Mouse (Mus musculus): ENCODE measurements around the gene Tm7sf2.
A peak's percentile ranks its signal among the peaks of the same experiment; 100 is the strongest.

Gene Tm7sf2

DNA sequence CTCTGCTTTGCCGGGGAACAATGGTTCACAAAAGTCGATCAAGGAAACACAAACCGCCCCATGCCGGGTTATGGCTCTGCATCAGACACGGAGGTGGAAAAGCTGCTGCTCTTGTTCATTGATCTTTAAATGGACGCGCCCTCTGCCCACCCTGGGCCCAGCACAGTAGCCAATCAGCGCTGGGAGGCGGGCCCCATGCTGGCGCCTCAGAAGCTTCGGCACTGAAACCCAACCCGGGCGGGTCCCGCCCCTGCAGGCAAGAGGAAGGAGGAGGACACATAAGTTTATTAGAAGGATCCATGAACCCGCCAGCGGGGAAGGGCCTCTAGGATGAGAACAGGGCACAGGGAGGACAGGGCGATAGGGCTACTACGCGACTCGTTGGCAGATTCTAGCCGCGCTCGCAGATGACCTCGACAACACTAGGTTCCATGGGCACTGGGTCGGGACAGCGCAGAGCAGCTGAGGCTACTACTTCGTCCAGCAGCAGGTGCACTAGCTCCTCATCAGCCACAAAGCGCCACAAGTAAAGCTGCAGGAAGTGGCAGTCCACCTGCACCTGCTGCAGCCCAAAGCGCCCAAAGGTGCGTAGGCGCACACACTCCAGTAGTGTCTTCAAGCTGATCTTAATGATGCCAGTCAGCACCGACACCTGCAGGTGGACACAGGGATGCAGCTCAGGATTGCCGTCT is at the start of gene Tm7sf2:
TSS of gene Tm7sf2 (minus strand) at position 650 of the 692 bp plus-strand sequence.
- DNase-seq (ENCODE audit: low spot score in 2 of 2) = peak; percentile 90 to 93

DNA sequence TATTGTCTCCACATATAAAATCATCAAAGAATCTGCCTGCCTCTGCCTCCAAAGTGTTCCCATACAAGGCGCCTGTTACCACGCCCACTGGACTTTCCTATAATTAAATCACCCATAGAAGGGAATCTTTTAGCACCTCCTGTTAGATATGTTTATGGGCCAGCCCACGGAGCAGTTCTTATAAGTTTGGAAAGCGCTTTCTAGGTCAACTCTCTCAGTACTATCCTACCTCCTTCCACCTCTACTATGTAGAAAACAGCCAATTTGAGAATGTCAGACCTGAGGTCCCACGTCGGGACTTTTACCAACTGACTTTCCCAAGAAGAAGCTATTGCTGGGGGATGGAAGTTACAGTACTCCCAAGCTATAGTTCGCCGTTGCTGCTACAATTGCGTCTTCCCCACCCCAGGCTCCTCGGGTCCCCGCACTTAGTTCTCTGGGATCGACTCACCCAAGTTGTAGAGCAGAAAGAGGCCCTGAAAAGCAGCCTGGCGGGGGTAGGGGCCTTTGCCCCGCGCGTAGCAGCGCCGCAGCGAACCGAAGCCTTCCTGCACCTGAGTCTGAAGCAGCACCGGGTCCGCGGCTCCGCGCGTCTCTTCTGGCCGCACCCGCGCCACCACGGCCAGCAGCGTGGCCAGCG is 49.3 kb upstream of the Tm7sf2 start:
- no peak for DNase-seq (ENCODE audit: low spot score in 2 of 2)

DNA sequence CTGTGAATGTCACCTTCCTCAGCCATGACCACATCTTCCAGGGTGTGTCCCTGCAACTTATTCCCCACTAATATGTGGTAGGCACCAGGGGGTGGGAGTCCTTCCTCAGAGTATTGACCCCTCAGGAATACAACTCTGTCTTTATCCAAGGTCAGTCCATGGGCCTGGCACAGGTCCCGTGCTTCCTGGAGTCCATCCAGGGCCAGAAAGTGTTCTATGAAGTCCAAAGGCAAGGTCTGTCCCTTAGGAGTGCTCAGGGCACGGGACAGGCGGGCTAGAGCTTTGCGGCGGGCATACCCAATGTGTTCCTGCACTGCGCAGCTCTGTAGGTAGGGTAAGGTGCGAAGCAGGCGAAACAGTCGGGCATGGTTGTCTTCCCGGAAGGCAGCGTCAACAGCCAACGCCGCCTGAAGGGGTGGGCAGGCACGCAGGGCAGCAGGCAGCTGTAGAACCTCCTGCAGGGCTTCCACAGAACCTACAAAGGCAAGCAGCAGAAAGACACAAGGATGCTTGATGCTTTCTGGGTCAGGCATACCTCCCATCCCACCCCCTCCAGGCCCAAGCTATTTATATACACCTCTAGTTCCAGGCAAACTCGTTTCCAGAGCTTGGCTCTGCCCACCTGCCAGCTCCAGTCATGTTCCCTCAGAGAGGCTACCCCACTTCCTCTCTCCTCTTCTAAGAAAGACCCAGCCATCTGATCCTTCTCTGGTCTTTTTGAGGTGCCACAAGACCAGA is 48.1 kb upstream of the Tm7sf2 start:
- DNase-seq (ENCODE audit: low spot score in 2 of 2) = no peak

DNA sequence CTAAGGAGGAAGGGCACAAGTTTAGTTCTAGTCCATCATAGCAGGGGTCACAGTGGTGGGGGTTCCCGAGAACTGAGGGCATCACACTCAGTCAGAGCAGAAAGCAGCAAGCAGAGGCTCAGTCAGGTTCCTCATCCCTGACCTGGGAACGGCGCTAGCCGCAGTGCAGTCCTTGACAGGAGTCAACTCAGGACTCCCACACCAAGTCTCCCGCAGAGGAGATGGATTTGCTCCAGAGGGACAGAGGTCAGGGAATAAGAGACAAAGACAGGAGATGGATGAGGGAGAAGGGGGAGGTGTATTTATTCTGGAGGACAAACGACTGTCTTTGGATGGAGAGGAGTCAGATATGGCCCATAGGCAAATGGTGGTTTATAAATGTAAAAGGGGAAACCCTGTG is 44.9 kb upstream of the Tm7sf2 start:
- no peak for DNase-seq (ENCODE audit: low spot score in 2 of 2)

DNA sequence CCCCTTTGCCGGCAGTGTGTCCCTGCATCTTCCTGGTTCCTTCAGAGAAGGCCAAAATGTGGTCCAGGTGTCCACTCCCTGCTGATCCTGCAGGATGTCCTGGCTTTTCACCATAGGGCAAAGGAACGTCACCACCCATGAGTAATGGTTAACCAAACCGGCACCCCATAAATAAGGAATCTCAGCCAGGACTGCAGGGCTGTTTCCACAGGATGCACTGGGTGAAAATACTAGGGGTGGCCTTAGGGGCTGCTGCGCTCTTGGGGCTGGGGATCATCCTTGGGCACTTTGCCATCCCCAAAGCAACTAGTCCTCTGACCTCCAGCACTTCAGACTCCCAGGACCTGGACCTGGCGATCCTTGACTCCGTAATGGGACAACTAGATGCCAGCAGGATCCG is 37.4 kb upstream of the Tm7sf2 start, which contains the start of gene Naaladl1:
TSS of gene Naaladl1 (plus strand) at position 197 of the 400 bp plus-strand sequence.
- DNase-seq (ENCODE audit: low spot score in 2 of 2) = peak in 1 of 2 experiments; percentile 57

DNA sequence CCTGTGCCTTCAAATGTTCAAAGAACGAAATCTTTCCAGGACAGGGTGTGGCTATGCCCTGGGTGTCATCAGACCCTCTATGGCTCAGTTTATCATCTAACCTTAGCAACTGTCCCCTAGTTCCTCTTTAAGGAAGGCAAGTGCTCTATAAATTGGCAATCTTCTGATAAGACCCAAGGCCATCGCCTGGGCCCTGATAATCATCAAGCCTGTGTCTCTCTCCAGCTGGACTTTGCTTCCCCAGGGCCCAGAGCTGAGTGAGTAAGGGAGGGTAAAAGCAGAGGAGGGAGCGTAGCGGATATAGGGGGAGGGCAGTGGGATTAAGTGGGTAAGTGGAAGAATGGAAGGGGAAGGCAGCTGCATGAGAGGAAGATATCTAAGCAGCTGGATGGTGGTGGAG is 36.3 kb upstream of the Tm7sf2 start:
- DNase-seq (ENCODE audit: low spot score in 2 of 2) = no peak

DNA sequence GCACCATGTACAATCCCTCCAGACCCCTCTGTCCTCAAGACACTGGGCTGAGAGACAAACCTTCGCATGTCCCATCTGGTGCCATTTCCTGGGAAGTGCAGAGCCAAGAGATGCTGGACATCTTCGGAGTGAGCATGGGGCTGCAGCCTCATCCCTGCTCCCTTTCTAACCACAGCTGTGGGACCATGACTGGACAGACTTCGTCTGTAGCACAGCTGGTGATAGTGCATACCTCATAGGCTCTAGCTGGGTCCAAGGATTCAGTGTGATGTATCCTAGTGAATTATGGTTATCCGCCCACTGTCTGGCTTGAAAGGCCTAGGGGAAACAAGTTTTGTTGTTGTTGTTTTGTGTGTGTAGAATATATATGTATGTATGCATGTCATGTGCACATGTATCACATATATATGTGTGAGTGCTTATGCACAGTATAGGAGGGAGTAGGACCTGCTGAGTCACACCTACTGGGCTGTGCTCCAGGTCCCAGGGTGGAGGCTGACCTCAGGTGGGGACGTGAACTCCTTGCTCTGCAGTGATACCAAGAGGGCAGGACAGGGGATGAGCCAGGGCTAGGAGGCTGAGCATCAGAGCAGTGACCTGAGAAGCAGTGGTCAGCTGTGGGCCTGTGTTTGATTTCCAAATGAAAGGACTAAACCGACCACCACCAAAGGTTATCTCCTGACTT is 34.1 kb upstream of the Tm7sf2 start:
- DNase-seq (ENCODE audit: low spot score in 2 of 2) = peak; percentile 82 to 86

DNA sequence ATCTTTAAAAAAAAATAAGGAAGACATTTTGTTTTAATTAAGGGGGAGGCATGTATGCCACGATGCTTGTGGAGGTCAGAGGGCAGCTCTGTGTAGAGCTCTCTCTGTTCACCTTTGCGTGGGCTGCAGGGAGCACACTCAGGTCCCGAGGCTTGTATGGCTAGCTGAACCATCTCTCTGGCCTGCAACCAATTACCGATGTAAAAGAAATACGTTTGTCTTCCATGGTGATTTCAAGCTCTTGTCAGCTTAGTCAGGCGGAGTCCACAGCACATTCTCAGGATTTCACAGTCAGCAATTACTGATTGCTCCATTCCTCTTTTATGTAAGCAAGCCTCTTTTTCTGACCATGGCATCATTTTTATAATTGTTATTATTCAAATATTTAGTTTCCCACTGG is 33.0 kb upstream of the Tm7sf2 start:
- DNase-seq (ENCODE audit: low spot score in 2 of 2) = no peak

DNA sequence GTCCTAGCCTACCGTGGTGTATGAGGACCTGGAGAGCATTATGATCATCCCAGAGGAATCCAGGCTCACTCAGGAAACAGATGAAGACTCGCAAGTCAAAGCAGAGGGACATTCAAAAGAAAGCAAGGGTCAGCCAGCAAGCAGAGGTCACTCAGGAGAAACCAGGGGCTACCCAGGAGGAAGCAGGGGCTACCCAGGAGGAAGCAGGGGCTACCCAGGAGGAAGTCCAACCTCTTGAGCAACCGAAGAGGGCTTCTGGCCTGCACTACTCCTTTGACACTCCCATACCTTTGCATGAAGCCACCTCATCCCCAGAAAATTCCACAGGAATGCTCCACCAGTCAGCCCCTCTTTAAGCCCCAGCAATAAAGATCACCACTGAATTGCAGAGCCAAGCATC is 29.7 kb upstream of the Tm7sf2 start:
- no peak for DNase-seq (ENCODE audit: low spot score in 2 of 2)

DNA sequence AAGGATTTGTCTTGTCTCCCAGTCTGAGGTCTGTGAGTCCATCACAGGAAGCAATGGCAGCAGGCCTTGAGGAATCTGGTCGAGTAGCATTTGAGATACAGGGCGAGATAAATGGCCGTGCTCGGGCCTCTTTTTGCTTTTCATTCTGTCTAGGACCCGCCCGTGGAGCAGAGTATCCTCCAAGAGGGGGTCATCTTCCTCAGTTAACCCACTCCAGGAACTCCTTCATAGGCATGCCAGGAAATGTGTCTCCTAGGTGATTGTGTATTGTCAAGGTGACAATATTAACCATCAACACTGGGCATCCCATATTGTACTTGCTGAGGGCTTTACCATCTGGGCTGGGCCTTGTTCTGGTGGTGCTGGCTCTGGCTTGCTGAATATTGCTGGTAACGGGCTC is 25.9 kb upstream of the Tm7sf2 start, which contains the start of gene AC131692.1:
TSS of gene AC131692.1 (plus strand) at position 301 of the 400 bp plus-strand sequence.
- no peak for DNase-seq (ENCODE audit: low spot score in 2 of 2)

DNA sequence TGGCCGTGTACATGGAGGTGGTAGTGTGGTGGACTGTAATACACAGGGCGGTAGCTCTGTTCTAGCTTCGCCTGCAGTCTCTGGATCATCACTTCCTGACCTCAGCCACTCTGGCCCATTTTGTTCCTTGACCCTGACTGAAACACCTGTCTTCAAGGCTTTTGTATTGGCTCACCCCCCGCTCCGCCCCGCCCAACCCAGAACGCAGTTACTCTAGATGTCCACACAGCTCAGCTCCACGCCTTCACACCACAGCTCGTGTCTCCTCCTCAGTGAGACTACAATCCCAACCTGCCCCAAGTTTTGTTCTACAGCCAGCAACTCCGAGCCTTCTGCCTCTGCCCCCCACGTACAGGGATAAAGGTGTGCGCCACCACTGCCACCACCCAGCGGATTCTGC is 20.7 kb upstream of the Tm7sf2 start:
- DNase-seq (ENCODE audit: low spot score in 2 of 2) = no peak

DNA sequence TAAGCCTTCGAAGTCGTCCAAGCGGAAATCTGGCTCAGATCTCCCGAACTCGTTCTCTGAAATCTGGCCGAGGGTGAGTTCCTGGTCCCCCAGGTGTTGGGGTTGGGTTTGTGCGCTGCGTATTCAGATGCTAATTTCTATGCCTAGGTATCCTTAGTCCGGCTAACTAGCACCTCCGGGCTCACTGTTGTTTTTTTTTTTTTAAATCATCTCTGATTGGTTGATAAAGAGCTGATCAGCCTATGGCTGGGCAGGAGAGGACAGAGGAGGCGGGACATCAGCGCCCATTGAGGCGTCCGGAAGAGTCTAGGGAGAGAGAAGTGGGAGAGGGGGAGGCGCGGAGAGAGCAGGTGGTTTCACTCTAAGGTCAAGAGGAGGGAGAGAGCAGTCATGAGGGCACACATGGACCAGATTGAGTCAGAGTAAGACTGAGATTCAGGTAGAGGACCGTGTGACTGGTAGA is 17.3 kb upstream of the Tm7sf2 start:
- peak; percentile 75 to 83 for DNase-seq (ENCODE audit: low spot score in 2 of 2)

DNA sequence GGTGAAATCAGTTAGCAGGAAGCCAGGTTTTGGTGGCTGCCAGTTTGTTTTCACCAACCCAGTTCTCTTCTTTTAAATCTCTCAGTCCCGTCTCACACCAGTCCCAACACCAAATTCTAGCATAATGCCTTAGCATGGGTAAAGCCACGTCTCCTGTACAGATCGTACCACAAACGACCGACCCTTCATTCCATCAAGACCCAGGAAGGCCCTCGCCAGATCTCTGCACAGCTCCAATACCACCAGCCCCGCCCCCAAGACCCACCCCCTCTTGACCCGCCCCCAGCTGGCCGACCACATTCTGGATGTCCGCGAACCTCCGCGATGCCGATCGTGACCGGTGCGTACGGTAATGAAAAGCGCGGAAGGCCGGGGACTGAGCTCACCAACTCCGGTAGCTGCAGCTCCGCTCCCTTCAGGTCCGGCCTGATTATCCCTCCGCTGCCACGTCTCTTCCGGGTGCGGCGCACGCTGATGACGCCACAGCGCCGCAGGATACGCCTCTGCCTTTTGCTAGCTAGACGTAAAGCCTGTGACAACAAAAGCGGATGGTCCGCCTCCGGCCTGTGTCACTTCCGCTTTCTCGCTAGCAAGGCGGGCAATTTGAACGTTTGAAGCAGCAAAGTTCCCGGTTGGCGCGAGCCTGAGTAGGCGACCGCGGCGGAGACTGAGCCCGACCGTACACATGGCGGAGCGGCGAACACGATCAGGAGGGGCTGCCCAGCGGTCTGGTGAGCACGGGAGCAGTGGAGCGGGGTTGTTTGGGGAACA is 16.5 kb upstream of the Tm7sf2 start, which contains the start of the genes Zfpl1 and Cdca5:
TSS of gene Zfpl1 (minus strand) at position 479 of the 771 bp plus-strand sequence.
TSS of gene Cdca5 (plus strand) at position 506 of the 771 bp plus-strand sequence.
- peak; percentile 95 to 97 for DNase-seq (ENCODE audit: low spot score in 2 of 2)

DNA sequence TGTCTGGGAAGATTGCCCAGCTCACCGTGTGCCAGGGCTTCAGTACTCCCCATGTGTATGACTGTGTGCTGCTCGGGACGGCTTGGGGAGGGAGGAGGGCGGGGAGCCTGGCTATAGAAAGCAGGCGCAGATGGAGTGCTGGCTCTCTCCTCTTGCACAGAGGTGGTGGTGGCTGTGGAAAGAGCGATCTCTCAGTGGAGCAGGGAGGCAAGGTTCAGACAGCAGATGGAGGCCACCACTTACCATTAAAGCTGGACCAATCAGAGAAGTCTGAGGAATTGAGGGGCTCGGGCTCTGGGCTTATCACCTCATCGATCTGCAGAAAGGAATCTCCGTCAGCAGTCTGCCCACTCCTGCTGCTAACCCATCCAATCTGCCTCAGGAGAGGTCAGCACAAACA is 14.0 kb upstream of the Tm7sf2 start, which contains the start of gene Gm28374:
TSS of gene Gm28374 (minus strand) at position 101 of the 400 bp plus-strand sequence.
- no peak for DNase-seq (ENCODE audit: low spot score in 2 of 2)

DNA sequence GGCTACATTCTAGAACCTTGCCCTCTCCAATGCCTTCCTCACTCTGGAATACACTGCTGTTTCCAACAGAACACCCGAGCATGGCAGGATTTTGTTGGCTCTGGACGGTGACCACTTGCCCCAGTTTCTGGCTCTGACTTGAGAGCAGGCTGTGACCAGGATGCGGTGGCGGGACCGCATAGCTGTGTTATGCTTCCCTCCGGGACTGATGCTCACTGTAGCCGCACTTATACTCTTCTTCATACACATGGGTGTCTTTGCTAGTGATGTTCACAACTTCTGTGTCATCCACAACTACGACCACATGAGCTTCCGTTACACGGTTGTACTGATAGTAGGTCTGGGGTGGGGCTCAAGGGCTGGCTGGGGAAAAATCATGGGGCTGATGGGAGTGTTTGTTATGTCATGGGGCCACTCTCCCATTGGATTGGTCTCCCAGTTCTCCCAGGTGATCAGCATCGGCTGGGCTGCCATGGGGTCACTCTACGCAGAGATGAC is 11.9 kb upstream of the Tm7sf2 start, which contains the start of gene Tmem262:
TSS of gene Tmem262 (plus strand) at position 51 of the 498 bp plus-strand sequence.
- no peak for DNase-seq (ENCODE audit: low spot score in 2 of 2)

DNA sequence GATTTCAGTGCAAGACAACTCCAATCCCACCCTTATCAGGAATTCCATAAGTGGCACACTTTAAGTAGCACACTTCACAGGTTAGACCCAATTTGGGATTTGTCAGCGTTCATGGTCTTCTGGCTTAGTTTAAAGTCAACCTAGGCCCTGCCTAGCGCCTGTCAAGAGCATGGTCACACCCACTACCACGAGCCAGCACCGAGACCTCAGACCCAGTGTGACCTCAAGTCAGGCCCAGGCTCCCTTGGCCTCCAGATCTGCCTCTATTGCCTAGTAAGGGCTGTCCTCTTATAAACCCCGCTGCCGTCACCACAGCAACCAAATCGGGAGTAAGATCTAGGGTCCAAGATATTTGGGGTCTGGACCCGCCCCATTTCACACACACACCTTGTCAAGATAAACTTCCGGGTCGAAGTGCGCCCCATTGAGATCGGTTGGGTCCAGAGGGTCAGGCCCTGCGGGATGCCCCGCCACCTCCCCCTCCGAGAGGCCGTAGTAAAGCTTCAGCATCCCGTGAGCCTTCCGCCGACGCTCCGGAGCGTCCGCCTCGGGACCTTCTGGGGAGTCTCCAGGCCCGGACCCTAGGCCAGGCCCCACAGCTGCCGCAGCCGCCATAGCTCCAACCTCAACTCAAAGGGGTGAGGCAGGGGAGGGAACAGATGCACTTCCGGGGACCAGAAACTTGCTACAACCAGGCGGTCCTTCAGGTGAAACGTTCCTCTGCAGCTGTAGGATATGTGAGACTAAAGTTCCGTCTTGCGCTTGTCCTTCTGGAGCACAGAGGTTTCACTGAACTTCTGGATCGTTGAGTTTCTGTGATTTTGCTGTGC is 8.6 kb upstream of the Tm7sf2 start, which contains the start of gene Vps51:
TSS of gene Vps51 (minus strand) at position 668 of the 830 bp plus-strand sequence.
- DNase-seq (ENCODE audit: low spot score in 2 of 2) = peak; percentile 86 to 88

DNA sequence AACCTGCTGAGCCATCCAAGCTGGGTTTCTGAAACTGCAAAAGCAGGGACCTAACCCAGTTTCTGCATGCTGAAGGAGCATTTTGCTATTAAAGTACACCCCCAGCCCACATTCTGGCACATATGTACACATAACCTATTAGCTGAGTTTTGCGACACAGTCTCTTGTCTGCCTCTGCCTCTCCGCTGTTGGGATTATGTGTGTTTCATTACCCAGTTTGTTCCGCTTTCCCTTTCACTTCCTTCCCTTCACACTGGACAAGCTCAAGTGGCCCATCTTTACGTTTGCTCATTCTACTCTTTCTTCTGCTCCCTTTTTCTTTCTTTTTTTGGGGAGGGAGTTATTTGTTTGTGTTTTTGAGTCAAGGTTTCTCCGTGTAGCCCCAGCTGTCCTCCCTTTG is 5.7 kb upstream of the Tm7sf2 start:
- DNase-seq (ENCODE audit: low spot score in 2 of 2) = no peak

DNA sequence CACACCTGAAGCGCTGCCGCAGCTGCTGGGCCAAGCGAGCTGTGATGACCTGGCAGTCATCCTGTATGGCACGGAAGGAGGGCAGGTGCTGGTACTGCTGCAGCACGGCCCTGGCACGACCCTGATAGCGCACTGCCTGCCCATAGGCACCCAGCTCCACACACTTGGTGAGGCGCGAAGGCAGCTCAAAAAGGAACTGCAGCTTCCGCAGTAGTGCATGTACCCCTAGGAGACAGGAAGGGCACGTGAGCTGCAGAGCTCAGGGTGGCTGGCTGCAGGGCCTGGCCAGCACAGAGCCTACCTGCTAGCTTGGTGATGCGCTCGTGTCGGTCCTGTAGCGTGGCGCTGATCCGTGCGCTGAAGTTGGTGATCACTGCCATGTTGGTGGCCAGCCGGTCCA is 3.1 kb upstream of the Tm7sf2 start:
- DNase-seq (ENCODE audit: low spot score in 2 of 2) = no peak

DNA sequence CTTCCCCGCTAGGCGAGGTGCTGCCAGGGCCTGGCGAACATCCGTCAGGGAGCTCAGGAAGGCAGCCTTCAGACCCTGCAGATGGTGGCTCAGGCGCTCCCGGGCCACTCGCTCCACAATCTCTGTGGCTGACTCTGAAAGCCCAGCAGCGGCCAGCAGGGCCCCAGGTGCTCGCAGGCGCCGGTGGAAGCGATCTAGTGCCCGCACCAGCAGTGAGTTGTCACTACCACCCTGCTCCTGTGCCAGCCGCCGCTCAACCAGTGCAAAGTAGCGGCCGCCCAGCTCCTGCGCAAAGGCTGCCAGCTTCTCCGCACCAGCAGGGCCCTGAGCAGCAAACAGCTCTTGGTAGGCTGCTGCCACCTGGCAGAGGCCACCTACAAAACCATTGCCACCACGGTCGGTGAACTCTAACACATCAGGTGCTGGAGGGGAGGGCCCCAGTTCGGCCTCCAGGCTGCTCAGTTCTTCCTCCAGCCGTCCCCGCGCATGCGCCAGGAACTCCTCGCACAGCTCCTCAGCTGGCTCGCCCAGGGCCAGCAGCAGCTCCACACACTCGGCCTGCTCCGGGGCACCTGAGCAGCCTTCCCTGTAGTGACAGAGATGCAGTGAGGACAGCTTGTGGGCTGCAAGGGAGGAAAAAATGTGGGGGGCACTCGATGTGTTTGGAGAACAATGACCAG is 2.5 kb upstream of the Tm7sf2 start:
- no peak for DNase-seq (ENCODE audit: low spot score in 2 of 2)

All from spleen, postnatal 4 days (tissue).